Mouse (Mus musculus): Measurements from ENCODE around the gene Olfr986. TPM values are rescaled to one million over a fixed set of nuclear protein-coding genes. Genes with fewer than 3 reads are reported as not detected.

Gene Olfr986
- polyA plus RNA-seq (2012; ENCODE audit: low replicate concordance) = not detected in 2 replicates

DNA sequence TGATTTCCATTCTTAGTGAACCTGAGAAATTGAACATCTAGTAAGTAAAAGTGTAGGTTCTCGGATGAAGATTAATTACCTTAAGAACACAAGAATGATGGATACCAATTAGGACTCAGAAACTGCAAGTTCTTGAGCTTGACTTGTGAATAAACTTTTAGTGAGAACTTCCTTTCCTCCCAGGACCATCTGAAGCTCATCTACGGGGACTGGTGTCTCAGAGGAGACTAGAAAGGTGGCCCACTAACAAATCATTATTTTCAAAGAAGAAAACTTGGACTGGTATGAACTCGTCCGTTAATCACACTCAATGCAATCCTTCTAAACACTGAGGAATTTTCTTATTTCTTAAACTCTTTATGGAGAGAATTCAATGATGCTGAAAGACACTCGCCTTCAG lies at the start of gene Olfr986:
Gene Olfr986, plus strand, starts transcription at position 301 of the 400 bp plus-strand sequence.

DNA sequence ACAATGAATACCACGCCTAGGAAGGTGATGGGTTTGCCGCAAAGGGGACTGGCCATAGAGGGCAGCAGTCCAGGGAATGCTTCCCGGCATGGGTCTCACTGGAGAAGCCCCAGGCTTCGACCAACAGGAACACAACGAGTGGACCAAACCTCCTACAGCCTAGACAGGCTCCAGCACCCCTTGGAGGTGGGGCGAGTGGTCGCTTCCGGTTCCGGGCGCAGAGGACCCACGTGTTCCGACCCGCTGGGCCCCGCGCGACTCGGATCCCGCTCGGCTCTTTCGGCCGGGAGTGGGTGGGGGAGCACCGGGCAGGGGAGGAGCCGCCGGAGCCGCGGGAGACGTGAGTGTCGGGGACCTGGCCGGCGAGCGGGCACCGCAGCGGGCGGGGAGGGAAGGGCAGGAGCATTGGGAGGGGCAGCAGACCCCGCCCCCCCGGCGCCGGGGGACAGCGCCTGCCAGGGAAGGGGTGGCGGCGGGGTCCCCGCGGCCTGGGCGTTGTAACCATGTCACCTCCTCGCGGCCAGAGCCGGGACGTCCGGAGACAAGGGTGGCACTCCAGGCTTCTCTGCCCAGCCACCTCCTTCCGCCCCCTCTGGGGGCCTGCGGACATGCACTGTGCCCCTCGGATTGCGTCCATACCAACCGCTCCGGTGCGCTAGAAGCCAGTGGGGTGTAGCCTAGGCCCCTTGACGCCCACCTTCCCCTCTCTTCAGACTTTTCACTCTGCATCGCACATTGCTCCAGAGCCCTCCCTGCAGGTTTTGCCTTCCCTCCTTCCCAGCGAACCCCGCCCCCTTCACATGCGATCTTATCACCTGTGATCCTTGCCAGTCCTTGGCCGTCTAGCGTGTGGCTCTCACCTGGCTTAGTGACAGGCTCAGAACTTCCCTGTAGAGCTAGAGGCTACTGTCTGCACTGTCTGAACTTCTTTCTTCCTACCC lies 11.6 kb downstream of the Olfr986 start, which contains the start of gene Zfp202:
Gene Zfp202, plus strand, starts transcription at position 219 of the 941 bp plus-strand sequence.

Other genes with a start within 250 kb of the Olfr986 start
- gene Olfr974, start 243.4 kb upstream of the Olfr986 start, polyA plus RNA-seq (2012; ENCODE audit: low replicate concordance) = not detected in 2 replicates
- 0.05 TPM in 1 of 2 replicates, not detected in the other for gene Olfr975, start 228.9 kb upstream of the Olfr986 start, polyA plus RNA-seq (2012; ENCODE audit: low replicate concordance)
- gene Olfr976, start 219.8 kb upstream of the Olfr986 start, polyA plus RNA-seq (2012; ENCODE audit: low replicate concordance) = not detected in 2 replicates
- gene Olfr978, start 188.8 kb upstream of the Olfr986 start, polyA plus RNA-seq (2012; ENCODE audit: low replicate concordance) = not detected in 2 replicates
- not detected in 2 replicates for gene Olfr979, start 177.5 kb upstream of the Olfr986 start, polyA plus RNA-seq (2012; ENCODE audit: low replicate concordance)
- not detected in 2 replicates for gene Olfr980, start 171.3 kb upstream of the Olfr986 start, polyA plus RNA-seq (2012; ENCODE audit: low replicate concordance)
- not detected in 2 replicates for gene Olfr981, start 159.5 kb upstream of the Olfr986 start, polyA plus RNA-seq (2012; ENCODE audit: low replicate concordance)
- not detected in 2 replicates for gene Olfr982, start 107.1 kb upstream of the Olfr986 start, polyA plus RNA-seq (2012; ENCODE audit: low replicate concordance)
- gene Olfr983, start 87.3 kb upstream of the Olfr986 start, polyA plus RNA-seq (2012; ENCODE audit: low replicate concordance) = not detected in 2 replicates
- gene Olfr984, start 66.7 kb upstream of the Olfr986 start, polyA plus RNA-seq (2012; ENCODE audit: low replicate concordance) = not detected in 2 replicates
- gene Olfr985, start 50.7 kb upstream of the Olfr986 start, polyA plus RNA-seq (2012; ENCODE audit: low replicate concordance) = not detected in 2 replicates
- not detected in 2 replicates for gene Tmem225, start 32.8 kb upstream of the Olfr986 start, polyA plus RNA-seq (2012; ENCODE audit: low replicate concordance)
- gene Zfp202, start 11.4 kb downstream of the Olfr986 start, polyA plus RNA-seq (2012; ENCODE audit: low replicate concordance) = 0.52 and 1.1 TPM in 2 replicates
- gene Scn3b, start 88.3 kb downstream of the Olfr986 start, polyA plus RNA-seq (2012; ENCODE audit: low replicate concordance) = not detected in 2 replicates